Mouse (Mus musculus) myocyte (in vitro differentiated cells): ENCODE measurements around the gene Cdc6. TPM values are rescaled to one million over a fixed set of nuclear protein-coding genes. Genes with fewer than 3 reads are reported as not detected.

Experiments used
- H3K27me3 ChIP-seq: one replicate; pipeline ENCODE4 v1.6.1; 2011; ENCODE audit not compliant: control insufficient read depth, insufficient read depth, insufficient read length
- H3K36me3 ChIP-seq: one replicate; pipeline ENCODE4 v1.6.1; 2011; ENCODE audit not compliant: control insufficient read depth, insufficient read depth
- H3K4me2 ChIP-seq: one replicate; pipeline ENCODE4 v1.6.1; 2011; ENCODE audit warnings: low read depth, control low read depth
- H3K4me3 ChIP-seq: one replicate; pipeline ENCODE4 v1.5.1; 2011; ENCODE audit warnings: mild to moderate bottlenecking, control low read depth, moderate library complexity
- H3K79me2 ChIP-seq: one replicate; pipeline ENCODE4 v1.6.1; 2011; ENCODE audit not compliant: control insufficient read depth, insufficient read depth
- H3ac ChIP-seq: one replicate; pipeline ENCODE4 v1.6.1; 2011; ENCODE audit not compliant: control insufficient read depth, insufficient read length
- CEBPB ChIP-seq: IDR thresholded peaks from 2 replicates; pipeline ENCODE4 v1.6.1; 2011; ENCODE audit warnings: mild to moderate bottlenecking, moderate library complexity; ENCODE audit not compliant: poor library complexity, insufficient read depth, severe bottlenecking
- MAX ChIP-seq: IDR thresholded peaks from one replicate; pipeline ENCODE4 v1.6.1; 2011; ENCODE audit warnings: low read depth, mild to moderate bottlenecking, control low read depth
- MYOD1 ChIP-seq, 3 experiments: IDR thresholded peaks; one replicate each; pipeline ENCODE4 v1.6.1; 2011; ENCODE audit warnings: control low read depth in 2 of 3, low read depth in 2 of 3, mild to moderate bottlenecking in 2 of 3, moderate library complexity in 1 of 3; ENCODE audit not compliant: insufficient read length in 2 of 3, control insufficient read depth in 1 of 3
- MYOG ChIP-seq, 3 experiments: IDR thresholded peaks; one replicate each; pipeline ENCODE4 v1.6.1; 2011; ENCODE audit warnings: control low read depth in 2 of 3, low read depth in 2 of 3, mild to moderate bottlenecking in 2 of 3; ENCODE audit not compliant: insufficient read length in 2 of 3, control insufficient read depth in 1 of 3, insufficient read depth in 1 of 3
- POLR2A ChIP-seq: IDR thresholded peaks from one replicate; pipeline ENCODE4 v1.6.1; 2011; ENCODE audit warnings: low read depth, mild to moderate bottlenecking, control low read depth, moderate library complexity; ENCODE audit not compliant: insufficient read length
- POLR2AphosphoS2 ChIP-seq: IDR thresholded peaks from one replicate; pipeline ENCODE4 v1.6.1; 2011; ENCODE audit warnings: low read depth, control low read depth; ENCODE audit not compliant: insufficient read length
- REST ChIP-seq: IDR thresholded peaks from one replicate; pipeline ENCODE4 v1.6.1; 2011; ENCODE audit warnings: mild to moderate bottlenecking, control low read depth, moderate library complexity; ENCODE audit not compliant: insufficient read depth, insufficient read length
- SRF ChIP-seq: IDR thresholded peaks from one replicate; pipeline ENCODE4 v1.6.1; 2011; ENCODE audit warnings: low read depth; ENCODE audit not compliant: control insufficient read depth, insufficient read length
- TCF12 ChIP-seq: IDR thresholded peaks from one replicate; pipeline ENCODE4 v1.6.1; 2011; ENCODE audit warnings: mild to moderate bottlenecking, control low read depth; ENCODE audit not compliant: poor library complexity, insufficient read depth, severe bottlenecking
- TCF3 ChIP-seq: IDR thresholded peaks from one replicate; pipeline ENCODE4 v1.6.1; 2011; ENCODE audit warnings: low read depth, control low read depth; ENCODE audit not compliant: insufficient read length
- USF1 ChIP-seq: IDR thresholded peaks from one replicate; pipeline ENCODE4 v1.6.1; 2011; ENCODE audit warnings: low read depth, mild to moderate bottlenecking, control low read depth, moderate library complexity
- polyA plus RNA-seq: library from polyadenylated mRNA; unstranded; fragments of >200 nt; fragmentation: generic; extraction: Trizol; gene quantifications from one replicate; pipeline ENCODE4 v1.2.1, GENCODE M21; 2012; ENCODE audit warnings: missing spikeins

Cdc6 gene
- polyA plus RNA-seq, 1 experiment: 2.6 TPM

DNA sequence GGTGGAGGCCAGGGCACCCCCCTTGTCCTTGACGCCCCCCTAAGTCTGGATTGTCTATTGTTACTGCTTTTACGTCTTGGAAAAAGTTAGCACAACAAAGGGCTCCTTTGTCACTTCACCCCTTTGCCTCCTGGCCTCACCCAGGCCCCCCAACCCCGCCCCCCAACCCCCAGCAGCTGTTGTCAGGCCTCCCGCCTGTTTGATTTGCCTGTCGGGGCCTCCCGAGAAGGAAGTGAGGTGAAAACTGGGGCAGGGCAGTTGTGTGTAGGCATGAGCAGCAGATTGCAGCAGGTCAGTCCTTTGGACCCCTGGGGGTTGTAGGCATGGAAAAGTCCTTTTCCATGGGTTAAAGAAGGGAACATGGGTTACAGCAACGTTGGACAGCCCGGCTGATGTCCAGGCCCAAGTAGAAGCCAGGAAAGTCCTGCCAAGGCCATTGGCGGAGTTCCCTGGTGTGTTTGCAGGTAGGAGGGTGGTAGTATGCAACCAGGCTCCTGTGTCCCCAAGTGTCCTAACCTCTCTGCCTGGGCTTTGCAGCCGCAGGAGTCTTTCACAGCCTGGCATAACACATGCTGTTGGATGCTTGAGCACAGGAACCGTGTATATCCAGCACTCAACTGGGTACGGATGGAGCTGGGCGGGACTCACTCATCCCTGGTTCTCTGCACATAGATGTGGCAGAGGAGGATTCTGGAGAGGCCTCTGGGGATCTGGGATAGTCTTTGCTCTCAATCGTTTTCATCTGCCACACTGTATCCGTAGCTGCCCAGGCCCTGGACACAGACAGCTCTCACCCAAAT is 57.2 kb downstream of the Cdc6 start:
- no peak for TF ChIP-seq MAX
- TF ChIP-seq MYOD1 (IDR thresholded peaks at IDR 0.05; ENCODE audit: control insufficient read depth in 1 of 3, insufficient read length in 2 of 3, low read depth in 2 of 3): peak in 1 of 3 experiments; percentile 63
- TF ChIP-seq REST: no peak
- TF ChIP-seq MYOG (IDR thresholded peaks at IDR 0.05; ENCODE audit: control insufficient read depth in 1 of 3, insufficient read depth in 1 of 3, insufficient read length in 2 of 3, low read depth in 2 of 3): peak in 1 of 3 experiments; percentile 40
- Histone ChIP-seq H3ac (no peak overlapping the region), H3K4me3 (peak overlapping the region; percentile 72), H3K79me2 (peaks cover 55% of the 10 kb centered on the region), H3K36me3 (no peaks in the 10 kb centered on the region), H3K4me2 (peak overlapping the region; percentile 77), H3K27me3 (no peaks in the 10 kb centered on the region)

DNA sequence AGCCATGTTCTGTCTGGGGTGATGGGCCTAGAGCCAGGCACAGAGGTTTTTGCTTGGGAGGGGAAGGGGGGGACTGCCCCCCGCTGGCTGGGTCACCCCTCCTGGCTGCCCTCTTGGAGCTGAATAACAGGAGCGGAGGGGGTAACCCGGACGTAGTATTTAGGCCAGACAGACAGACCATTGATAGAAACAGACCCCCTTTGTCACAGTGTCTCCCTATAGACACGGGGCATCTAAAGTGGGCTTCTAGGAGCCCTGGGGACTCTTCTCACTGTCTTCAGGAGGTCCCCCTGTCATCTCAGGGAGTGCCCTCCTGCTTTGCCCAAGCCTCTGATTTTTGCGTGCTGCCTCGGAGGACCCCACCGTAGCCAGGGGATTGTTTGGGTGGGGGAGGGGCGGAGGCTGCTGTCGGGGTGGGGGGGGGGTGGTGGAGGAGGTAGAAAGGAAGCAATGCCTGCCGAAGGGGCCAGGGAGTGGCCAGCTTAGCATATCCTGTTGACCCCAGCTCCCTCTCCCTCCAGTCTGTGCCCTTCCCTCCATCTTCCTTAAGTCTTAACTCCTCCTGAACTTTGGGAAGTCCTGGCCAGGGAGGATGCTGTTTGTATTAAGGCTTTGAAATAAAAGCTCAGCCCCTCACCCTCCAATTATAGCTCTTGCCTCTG is 57.9 kb downstream of the Cdc6 start:
- Histone ChIP-seq H3K4me2 (peak overlapping the region; percentile 77), H3K36me3 (peaks cover under 1% of the 10 kb centered on the region), H3K79me2 (peaks cover 55% of the 10 kb centered on the region), H3K4me3 (no peak overlapping the region), H3K27me3 (no peaks in the 10 kb centered on the region), H3ac (no peak overlapping the region)
- TF ChIP-seq CEBPB (no peak), TCF3 (no peak), USF1 (no peak), MAX (no peak), TCF12 (no peak), SRF (no peak)

DNA sequence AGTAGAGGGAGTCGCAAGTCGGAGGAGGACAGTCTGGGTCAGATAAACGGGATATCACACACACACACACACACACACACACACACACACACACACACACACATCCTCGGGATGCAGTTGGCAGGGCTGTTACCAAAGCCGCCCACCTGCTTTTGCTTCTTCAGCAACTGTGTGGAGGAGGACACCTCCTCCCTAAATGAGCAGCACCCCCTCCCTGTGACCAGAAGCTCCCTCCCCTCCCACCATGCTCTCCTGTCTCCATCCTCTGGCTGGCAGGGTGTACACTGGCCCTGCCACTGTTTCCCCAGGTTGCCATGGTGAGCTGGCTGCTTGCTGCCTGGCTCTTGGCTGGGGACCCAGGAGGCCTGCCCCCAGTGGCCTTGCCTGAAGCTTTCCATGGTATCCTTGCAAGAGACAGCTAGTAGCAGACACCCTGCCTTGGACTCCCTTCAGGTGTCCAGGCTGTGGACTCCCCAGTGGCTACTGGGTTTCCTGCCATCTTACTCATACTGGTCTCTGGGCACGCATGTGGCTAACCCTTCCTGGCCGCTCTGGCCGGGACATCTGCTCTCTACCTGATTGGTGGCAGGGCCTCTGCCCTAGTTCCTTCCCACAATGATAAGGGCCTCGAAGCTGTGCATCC is 59.0 kb downstream of the Cdc6 start:
- H3K27me3 ChIP-seq: no peaks in the 10 kb centered on the region
- H3K4me2 ChIP-seq: peak overlapping the region; percentile 8
- H3K79me2 ChIP-seq: peaks cover 44% of the 10 kb centered on the region
- no peak overlapping the region for H3K4me3 ChIP-seq
- H3K36me3 ChIP-seq: peaks cover 5% of the 10 kb centered on the region
- H3ac ChIP-seq: no peak overlapping the region
- TF ChIP-seq POLR2AphosphoS2 (peak; percentile 9), MAX (no peak), MYOD1 (IDR thresholded peaks at IDR 0.05; ENCODE audit: control insufficient read depth in 1 of 3, insufficient read length in 2 of 3, low read depth in 2 of 3) (peak in 1 of 3 experiments; percentile 33), MYOG (IDR thresholded peaks at IDR 0.05; ENCODE audit: control insufficient read depth in 1 of 3, insufficient read depth in 1 of 3, insufficient read length in 2 of 3, low read depth in 2 of 3) (peak in 1 of 3 experiments; percentile 64), TCF12 (no peak), TCF3 (no peak)

DNA sequence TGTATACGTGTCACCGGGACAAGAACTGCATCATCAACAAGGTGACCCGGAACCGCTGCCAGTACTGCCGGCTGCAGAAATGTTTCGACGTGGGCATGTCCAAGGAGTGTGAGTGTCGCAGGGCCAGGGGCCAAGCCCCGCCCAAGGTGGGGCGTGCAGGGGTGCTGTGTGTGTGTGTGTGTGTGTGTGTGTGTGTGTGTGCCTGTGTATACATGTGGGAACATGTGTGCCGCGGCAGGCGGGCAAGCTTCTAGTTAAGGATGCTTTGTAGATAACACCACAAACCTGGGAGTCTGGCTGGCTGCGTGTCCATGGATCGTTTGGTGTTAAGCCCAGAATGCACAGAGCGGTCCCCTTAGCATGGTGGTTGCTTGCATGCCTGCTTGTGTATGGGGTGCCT is 60.5 kb downstream of the Cdc6 start:
- Histone ChIP-seq H3K27me3 (no peaks in the 10 kb centered on the region), H3K4me3 (no peak overlapping the region), H3K36me3 (peaks cover 18% of the 10 kb centered on the region), H3K4me2 (no peak overlapping the region), H3K79me2 (peaks cover 36% of the 10 kb centered on the region), H3ac (no peak overlapping the region)
- TF ChIP-seq CEBPB (no peak), REST (no peak), MAX (no peak), POLR2A (no peak), USF1 (no peak), POLR2AphosphoS2 (no peak), TCF3 (no peak)

DNA sequence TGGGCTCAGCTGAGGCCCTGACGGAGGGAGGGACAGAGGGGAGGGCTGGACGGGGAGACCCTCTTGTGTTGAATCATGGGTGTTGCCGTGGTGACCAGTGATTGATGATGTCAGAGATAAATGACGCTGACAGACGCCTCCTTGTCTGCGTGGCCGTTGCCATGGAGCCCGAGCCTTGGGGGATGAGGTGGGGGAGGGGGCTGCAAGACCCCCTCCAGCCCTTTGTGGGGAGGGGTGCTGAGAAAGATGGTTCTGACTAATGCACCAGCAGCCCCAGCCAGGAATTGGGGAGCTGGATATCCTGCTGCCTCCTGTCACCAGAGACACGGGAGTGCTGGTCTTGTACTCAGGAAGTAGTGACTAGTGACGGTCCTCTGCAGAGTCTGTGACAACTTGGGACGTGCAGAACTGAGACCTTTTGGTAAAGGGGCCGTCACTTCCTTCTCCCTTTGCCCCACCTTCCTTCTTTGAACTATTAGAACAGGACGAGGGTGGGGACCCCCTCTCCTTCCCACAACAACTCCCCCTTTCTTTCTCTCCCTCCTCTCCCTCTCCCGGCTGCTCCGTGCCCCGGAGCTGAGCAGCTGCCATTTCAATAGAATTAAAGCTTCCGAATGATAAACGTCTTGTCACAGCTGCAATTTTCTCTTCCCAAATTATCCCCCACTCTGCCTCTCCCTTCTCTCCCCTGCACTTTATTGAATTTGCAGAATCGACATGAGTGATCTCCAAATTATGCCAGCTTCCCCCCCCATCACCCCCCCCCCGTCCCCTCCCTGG is 61.3 kb downstream of the Cdc6 start:
- H3K4me2 ChIP-seq: no peak overlapping the region
- no peak overlapping the region for H3K4me3 ChIP-seq
- H3K36me3 ChIP-seq: peaks cover 20% of the 10 kb centered on the region
- no peaks in the 10 kb centered on the region for H3K27me3 ChIP-seq
- TF ChIP-seq MAX: no peak
- no peak overlapping the region for H3ac ChIP-seq
- peaks cover 34% of the 10 kb centered on the region for H3K79me2 ChIP-seq
